Mouse (Mus musculus) testis, adult 2 months (tissue): ENCODE measurements around the gene Mfsd4b1. TPM values are rescaled to one million over a fixed set of nuclear protein-coding genes. Genes with fewer than 3 reads are reported as not detected.

Experiments
- H3K27ac ChIP-seq: fragments of 200-500 bp; 2 replicates; pipeline ENCODE4 v1.5.1; 2012; ENCODE audit warnings: low read depth, low read length; ENCODE audit not compliant: control insufficient read depth, insufficient read depth
- H3K27me3 ChIP-seq: fragments of 200-500 bp; 2 replicates; pipeline ENCODE4 v1.6.1; 2012; ENCODE audit warnings: mild to moderate bottlenecking, low read length, moderate library complexity; ENCODE audit not compliant: control insufficient read depth, insufficient read depth
- H3K36me3 ChIP-seq: fragments of 200-500 bp; 2 replicates; pipeline ENCODE4 v1.6.1; 2012; ENCODE audit warnings: mild to moderate bottlenecking, low read length; ENCODE audit not compliant: control insufficient read depth, insufficient read depth
- H3K4me1 ChIP-seq: fragments of 200-500 bp; 2 replicates; pipeline ENCODE4 v1.6.1; 2012; ENCODE audit warnings: low read length; ENCODE audit not compliant: control insufficient read depth, insufficient read depth
- H3K4me3 ChIP-seq: fragments of 200-500 bp; 2 replicates; pipeline ENCODE4 v1.5.1; 2012; ENCODE audit warnings: low read depth, mild to moderate bottlenecking, low read length, moderate library complexity, mixed read lengths; ENCODE audit not compliant: control insufficient read depth
- CTCF ChIP-seq: fragments of 200-500 bp; IDR thresholded peaks from 2 replicates; pipeline ENCODE4 v1.5.1; 2012; ENCODE audit warnings: low read depth, mild to moderate bottlenecking, inconsistent platforms, low read length, moderate library complexity; ENCODE audit not compliant: control insufficient read depth, insufficient read depth, insufficient replicate concordance
- POLR2A ChIP-seq: fragments of 200-500 bp; IDR thresholded peaks from 2 replicates; pipeline ENCODE4 v1.6.1; 2012; ENCODE audit warnings: low read depth, mild to moderate bottlenecking, inconsistent platforms, low read length, moderate library complexity; ENCODE audit not compliant: control insufficient read depth
- polyA plus RNA-seq: library from polyadenylated mRNA; depleted of rRNA; stranded (reverse); fragments of >200 nt; gene quantifications from 2 replicates; pipeline ENCODE4 v1.2.3, GENCODE M21; 2012

Mfsd4b1 gene
- polyA plus RNA-seq, 1 experiment = 0.27 TPM

DNA sequence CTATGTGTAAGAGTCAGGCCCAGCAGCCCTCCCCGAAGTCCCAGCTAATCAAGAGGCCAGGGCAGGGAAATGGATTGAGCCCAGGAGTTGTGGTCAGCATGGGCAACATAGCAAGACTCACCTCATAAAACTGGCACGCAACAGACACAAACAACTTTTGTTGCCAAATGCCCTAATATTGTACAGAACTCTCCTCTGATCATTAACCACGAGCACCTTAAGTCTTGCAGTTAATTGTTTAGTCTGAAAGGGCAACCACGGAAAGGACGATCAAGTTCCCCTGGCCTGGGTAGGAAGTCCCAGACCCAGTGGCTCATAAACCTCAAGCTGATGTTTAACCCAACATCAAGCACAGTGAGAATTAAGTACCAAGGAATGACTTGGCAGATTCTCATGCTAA, 42.5 kb downstream of the Mfsd4b1 start:
- Histone ChIP-seq H3K36me3 (no peaks in the 10 kb centered on the region), H3K4me3 (no peak overlapping the region), H3K4me1 (peaks cover 7% of the 10 kb centered on the region), H3K27ac (no peak overlapping the region), H3K27me3 (no peaks in the 10 kb centered on the region)
- TF ChIP-seq CTCF (no peak), POLR2A (no peak)

DNA sequence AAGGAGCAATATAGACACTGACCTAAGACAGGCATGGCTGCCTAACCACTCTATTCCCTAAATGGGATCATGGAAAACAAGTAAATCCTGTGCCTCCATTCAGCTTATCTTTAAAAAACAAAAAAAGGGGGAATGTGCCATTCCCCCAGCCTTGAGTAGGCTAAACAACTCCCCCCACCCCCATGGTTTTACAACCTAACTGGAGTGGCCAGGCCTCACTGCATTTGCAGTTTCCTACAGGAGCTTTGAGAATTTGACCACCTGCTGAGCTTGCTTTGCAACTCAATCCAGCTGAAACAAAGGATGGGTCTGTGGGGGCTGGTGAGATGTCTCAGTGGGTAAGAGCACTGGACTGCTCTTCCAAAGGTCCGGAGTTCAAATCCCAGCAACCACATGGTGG, 46.8 kb downstream of the Mfsd4b1 start:
- Histone ChIP-seq H3K4me3 (no peak overlapping the region), H3K27ac (no peak overlapping the region), H3K36me3 (no peaks in the 10 kb centered on the region), H3K27me3 (no peaks in the 10 kb centered on the region), H3K4me1 (no peaks in the 10 kb centered on the region)
- TF ChIP-seq CTCF = no peak
- TF ChIP-seq POLR2A = no peak

DNA sequence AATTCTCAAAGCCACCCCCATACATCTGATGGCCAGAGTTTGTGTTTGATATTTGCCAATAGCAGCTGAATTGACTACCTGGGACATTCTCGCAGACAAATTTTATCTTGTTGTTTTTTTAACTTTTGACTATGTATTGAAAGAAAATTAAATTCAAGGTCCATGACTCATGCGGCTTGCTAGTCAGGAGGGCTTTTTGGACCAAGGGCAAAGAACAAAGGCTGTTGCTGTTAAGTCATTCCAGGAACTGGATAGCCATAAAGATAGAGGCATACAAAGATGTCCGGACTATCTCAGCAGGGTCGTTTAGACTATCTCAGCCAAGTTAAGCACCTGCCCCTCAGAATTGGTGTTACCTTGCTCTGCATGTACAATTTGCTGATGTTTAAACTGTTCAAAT, 47.7 kb downstream of the Mfsd4b1 start:
- H3K4me1 ChIP-seq = no peaks in the 10 kb centered on the region
- H3K27ac ChIP-seq = no peak overlapping the region
- no peak for TF ChIP-seq POLR2A
- no peak for TF ChIP-seq CTCF
- no peaks in the 10 kb centered on the region for H3K36me3 ChIP-seq
- H3K27me3 ChIP-seq = no peaks in the 10 kb centered on the region
- no peak overlapping the region for H3K4me3 ChIP-seq

DNA sequence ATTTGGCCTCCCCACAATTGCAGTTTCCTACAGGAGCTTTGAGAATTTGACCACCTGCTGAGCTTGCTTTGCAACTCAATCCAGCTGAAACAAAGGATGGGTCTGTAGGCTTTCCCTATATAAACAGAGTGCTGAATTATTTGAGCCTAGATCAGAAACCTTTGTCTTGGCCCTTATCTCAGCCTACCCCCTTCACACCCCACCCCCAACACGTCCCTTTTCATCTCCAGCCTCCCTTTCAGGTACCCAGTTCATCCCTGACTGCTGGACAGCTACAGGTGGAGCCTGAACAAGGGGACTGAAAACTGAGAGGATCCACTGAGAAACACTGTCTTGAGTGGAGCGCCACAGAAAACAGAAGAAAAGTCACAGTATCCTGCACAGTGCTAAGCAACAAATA, 49.3 kb downstream of the Mfsd4b1 start:
- H3K4me3 ChIP-seq = no peak overlapping the region
- H3K36me3 ChIP-seq = no peaks in the 10 kb centered on the region
- H3K4me1 ChIP-seq = no peaks in the 10 kb centered on the region
- no peak overlapping the region for H3K27ac ChIP-seq
- H3K27me3 ChIP-seq = no peaks in the 10 kb centered on the region
- TF ChIP-seq CTCF (no peak), POLR2A (no peak)

DNA sequence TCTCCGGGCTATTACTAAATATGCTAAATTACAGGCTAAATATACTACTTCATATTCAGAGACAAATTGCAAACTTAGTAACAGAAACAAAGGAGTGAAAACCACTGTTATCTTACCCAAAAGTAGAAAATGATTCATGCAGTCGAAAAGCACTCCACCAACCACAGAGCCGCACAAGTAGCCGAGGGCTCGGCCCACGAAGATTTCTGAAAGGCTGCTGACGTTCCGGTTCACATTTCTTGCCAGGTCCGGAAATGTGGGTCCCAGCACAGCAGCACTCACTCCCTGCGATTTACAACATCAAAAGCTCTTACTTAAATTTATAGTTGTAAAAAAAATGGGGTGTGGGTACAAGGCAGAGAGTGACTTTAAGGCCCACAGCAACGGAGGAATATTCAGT, 50.1 kb downstream of the Mfsd4b1 start:
- Histone ChIP-seq H3K36me3 (no peaks in the 10 kb centered on the region), H3K4me3 (no peak overlapping the region), H3K27me3 (no peaks in the 10 kb centered on the region), H3K4me1 (no peaks in the 10 kb centered on the region), H3K27ac (no peak overlapping the region)
- TF ChIP-seq CTCF (no peak), POLR2A (no peak)

DNA sequence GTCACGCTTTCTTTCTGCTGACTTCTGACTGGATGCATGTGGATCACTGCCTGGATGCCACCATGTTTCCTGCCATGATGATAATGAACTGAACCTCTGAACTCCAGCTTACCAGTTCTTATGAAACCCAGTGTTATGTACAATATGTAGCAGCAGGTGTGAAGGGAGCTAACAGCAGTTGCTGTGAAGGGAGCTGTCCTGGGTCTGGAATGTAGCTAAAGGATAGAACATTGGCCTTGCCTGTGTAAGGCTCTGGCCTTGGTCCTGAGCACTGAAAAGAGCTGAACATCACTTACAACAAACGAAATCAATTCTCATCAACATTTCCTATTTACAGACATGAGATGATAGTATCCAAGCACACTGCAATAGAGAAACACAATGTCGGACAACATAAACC, 57.6 kb downstream of the Mfsd4b1 start:
- H3K36me3 ChIP-seq = no peaks in the 10 kb centered on the region
- H3K27ac ChIP-seq = no peak overlapping the region
- H3K4me1 ChIP-seq = no peaks in the 10 kb centered on the region
- H3K27me3 ChIP-seq = no peaks in the 10 kb centered on the region
- H3K4me3 ChIP-seq = no peak overlapping the region
- TF ChIP-seq CTCF (no peak), POLR2A (no peak)

DNA sequence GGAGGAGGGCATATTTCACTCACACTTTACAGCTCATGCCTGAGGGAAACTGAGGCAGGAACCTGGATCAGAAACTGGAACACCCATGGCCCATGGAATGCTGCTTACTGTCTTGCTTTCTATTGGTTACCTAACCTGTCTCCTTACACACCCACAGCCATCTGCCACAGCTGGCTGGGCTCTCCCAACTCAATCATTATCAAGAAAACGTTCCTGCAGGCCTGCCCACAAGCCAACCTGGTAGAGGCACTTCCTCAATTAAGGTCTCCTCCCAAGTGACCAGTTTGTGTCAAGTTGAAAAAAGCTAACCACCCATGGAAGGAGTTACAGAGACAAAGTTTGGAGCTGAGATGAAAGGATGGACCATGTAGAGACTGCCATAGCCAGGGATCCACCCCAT, 63.2 kb downstream of the Mfsd4b1 start:
- H3K36me3 ChIP-seq = no peaks in the 10 kb centered on the region
- H3K4me1 ChIP-seq = peaks cover 11% of the 10 kb centered on the region
- H3K27ac ChIP-seq = no peak overlapping the region
- no peaks in the 10 kb centered on the region for H3K27me3 ChIP-seq
- TF ChIP-seq CTCF = no peak
- TF ChIP-seq POLR2A = no peak
- no peak overlapping the region for H3K4me3 ChIP-seq

DNA sequence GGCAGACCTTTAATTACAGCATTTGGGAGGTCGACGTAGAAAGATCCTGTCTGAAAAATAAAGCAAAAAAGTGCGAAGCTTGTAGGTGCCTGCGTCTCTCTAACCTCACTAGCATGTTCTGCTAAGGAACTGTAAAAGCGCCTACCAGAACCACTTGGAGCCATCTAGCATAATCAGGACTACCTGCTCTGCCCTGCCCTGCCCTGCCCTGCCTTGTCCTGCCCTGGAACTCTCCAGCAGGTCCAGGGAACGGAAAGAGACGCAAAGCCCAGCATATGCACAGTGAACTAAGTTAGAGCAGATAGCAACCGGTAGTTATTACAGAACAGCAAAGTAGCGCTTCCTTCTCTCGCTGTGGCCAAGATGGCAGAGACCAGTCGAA, 64.6 kb downstream of the Mfsd4b1 start:
- H3K27me3 ChIP-seq = no peaks in the 10 kb centered on the region
- no peak for TF ChIP-seq CTCF
- TF ChIP-seq POLR2A = no peak
- peaks cover 11% of the 10 kb centered on the region for H3K4me1 ChIP-seq
- no peaks in the 10 kb centered on the region for H3K36me3 ChIP-seq
- no peak overlapping the region for H3K27ac ChIP-seq
- peak overlapping the region; percentile 85 for H3K4me3 ChIP-seq
